Mouse (Mus musculus): Measurements from ENCODE around the gene Ssmem1.

- TF ChIP-seq EP300 (IDR thresholded peaks at IDR 0.05; ENCODE audit: low read length): no peak
- no peak for TF ChIP-seq CTCF (conservative IDR thresholded peaks at IDR 0.05 in 1 of 2, IDR thresholded peaks at IDR 0.05 in 1 of 2; ENCODE audit: low read depth in 2 of 2, low read length in 2 of 2)
- no peak for TF ChIP-seq POLR2A (IDR thresholded peaks at IDR 0.05; ENCODE audit: low read depth, low read length)
- no peak for TF ChIP-seq TCF12 (IDR thresholded peaks at IDR 0.05; ENCODE audit: low read depth, low read length)
- no peak for TF ChIP-seq BHLHE40 (IDR thresholded peaks at IDR 0.05; ENCODE audit: low read depth, low read length)
- no peak for TF ChIP-seq IRF4 (IDR thresholded peaks at IDR 0.05; ENCODE audit: low read depth, low read length)
- TF ChIP-seq MAFK (IDR thresholded peaks at IDR 0.05; ENCODE audit: insufficient replicate concordance, low read length): no peak
Observed at GRCm38 (mm10) chr6:30554621-30555170, 45.0 kb downstream of the Ssmem1 start.

Data from CH12.LX (cell line).